Mouse (Mus musculus) embryonic fibroblast, embryonic 13.5 days (primary cell): ENCODE measurements around the gene Slc38a2.

ENCODE experiments used
- CTCF ChIP-seq: IDR thresholded peaks from 2 replicates; pipeline ENCODE4 v1.5.1; 2011; ENCODE audit warnings: mild to moderate bottlenecking, control low read depth, low read length, moderate library complexity, borderline replicate concordance; ENCODE audit not compliant: insufficient read depth
- POLR2A ChIP-seq: IDR thresholded peaks from 2 replicates; pipeline ENCODE4 v1.6.1; 2011; ENCODE audit warnings: low read depth, mild to moderate bottlenecking, control low read depth, low read length, moderate library complexity

- no peak for TF ChIP-seq CTCF
- no peak for TF ChIP-seq POLR2A
Observed at GRCm38 (mm10) chr15:96697901-96698657, 1.5 kb downstream of the Slc38a2 start.
